19 mouse cellular contexts compared by ENCODE assay signal in the genomic region with DNA sequence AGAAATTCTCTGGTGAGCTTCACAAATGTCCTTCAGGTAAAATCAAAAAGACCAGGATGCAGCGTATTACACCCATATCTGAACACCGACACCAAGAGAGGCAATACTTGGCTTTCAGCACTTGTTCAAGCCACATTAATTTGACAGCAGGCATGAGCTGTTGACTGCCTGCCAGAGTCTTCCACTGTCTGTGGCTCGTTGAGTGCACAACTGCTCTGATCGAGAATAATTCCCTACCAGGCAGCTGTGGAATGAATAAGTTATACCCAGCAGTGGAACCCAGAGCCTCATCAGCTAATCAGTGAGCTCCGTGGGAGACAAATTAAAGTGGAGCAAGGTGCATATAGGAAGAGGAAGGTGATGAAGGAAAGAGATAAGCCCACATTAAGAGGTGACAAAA.
DNase-seq lines count a peak whose midpoint lies in the region; ATAC-seq and TF ChIP-seq lines count a peak whose summit lies in the region.
"Had no signal": no experiment of that assay in that cellular context is flagged by ENCODE, and none has a peak within 500 bp of the region (broad histone marks: within the 10 kb centered on the region; RNA-seq: fewer than 3 reads in every experiment).

No protein-coding gene starts in this region.

- no peak overlapping the region for H3K9ac ChIP-seq in hindbrain, postnatal 0 days (replicated peaks; ENCODE audit: low read length)
- no peak overlapping the region for H3K9ac ChIP-seq in hindbrain, embryonic 13.5 days
- H3K9ac ChIP-seq in neural tube, embryonic 14.5 days (replicated peaks; ENCODE audit: low read depth, low read length), result no peak overlapping the region
- H3K9ac ChIP-seq in neural tube, embryonic 15.5 days (replicated peaks), result no peak overlapping the region
- H3K9ac ChIP-seq in heart, embryonic 12.5 days, result no peak overlapping the region
- H3K9ac ChIP-seq: embryonic facial prominence, embryonic 12.5 days; liver, embryonic 12.5 days had no signal

- H3K4me3 ChIP-seq in hindbrain, postnatal 0 days (ENCODE audit: low read length), result no peak overlapping the region
- no peak overlapping the region for H3K4me3 ChIP-seq in hindbrain, embryonic 13.5 days
- H3K4me3 ChIP-seq in neural tube, embryonic 14.5 days (ENCODE audit: low read depth, low read length), result no peak overlapping the region
- no peak overlapping the region for H3K4me3 ChIP-seq in neural tube, embryonic 15.5 days (replicated peaks)
- no peak overlapping the region for H3K4me3 ChIP-seq in heart, embryonic 12.5 days
- H3K4me3 ChIP-seq: embryonic facial prominence, embryonic 12.5 days; limb, embryonic 10.5 days; liver, embryonic 12.5 days; megakaryocyte, embryonic 14.5 days had no signal

- H3K9me3 ChIP-seq in hindbrain, postnatal 0 days (ENCODE audit: low read length), result no peaks in the 10 kb centered on the region
- no peaks in the 10 kb centered on the region; the same call in 1 of the 2 replicates for H3K9me3 ChIP-seq in hindbrain, embryonic 13.5 days
- no peaks in the 10 kb centered on the region for H3K9me3 ChIP-seq in neural tube, embryonic 14.5 days (ENCODE audit: control insufficient read depth, low read length)
- no peaks in the 10 kb centered on the region for H3K9me3 ChIP-seq in neural tube, embryonic 15.5 days (replicated peaks)
- peaks cover 7% of the 10 kb centered on the region; the same call in 1 of the 2 replicates for H3K9me3 ChIP-seq in heart, embryonic 12.5 days (replicated peaks)
- H3K9me3 ChIP-seq: embryonic facial prominence, embryonic 12.5 days; limb, embryonic 10.5 days had no signal

- no peak for ATAC-seq in hindbrain, postnatal 0 days
- no peak for ATAC-seq in hindbrain, embryonic 13.5 days (ENCODE audit: low FRiP score)
- ATAC-seq in neural tube, embryonic 14.5 days (ENCODE audit: low read depth), result peak; percentile 54; the same call in 1 of the 2 replicates
- ATAC-seq in neural tube, embryonic 15.5 days (ENCODE audit: low FRiP score), result no peak
- no peak for ATAC-seq in heart, embryonic 12.5 days (ENCODE audit: insufficient number of reproducible peaks, low FRiP score)
- ATAC-seq: liver, embryonic 12.5 days; lung, postnatal 0 days had no signal

- DNase-seq in cerebellum, adult 9-10 months, result peak; percentile 20
- DNase-seq in cerebellum, adult 8-10 months, result no peak
- peak; percentile 64 for DNase-seq in hindbrain, postnatal 0 days (ENCODE audit: low spot score)
- DNase-seq in layer of hippocampus, adult 9-11 months, result peak; percentile 26
- DNase-seq: heart, adult 11 months; heart, postnatal 4 days; kidney, adult 11 months; retina, postnatal 1 day had no signal

- H3K4me1 ChIP-seq in hindbrain, postnatal 0 days (ENCODE audit: insufficient read depth, low read length), result no peaks in the 10 kb centered on the region
- no peaks in the 10 kb centered on the region for H3K4me1 ChIP-seq in hindbrain, embryonic 13.5 days (replicated peaks)
- no peaks in the 10 kb centered on the region for H3K4me1 ChIP-seq in neural tube, embryonic 14.5 days (ENCODE audit: control insufficient read depth, insufficient read depth, low read length)
- H3K4me1 ChIP-seq in neural tube, embryonic 15.5 days, result no peaks in the 10 kb centered on the region
- no peaks in the 10 kb centered on the region for H3K4me1 ChIP-seq in heart, embryonic 12.5 days (replicated peaks)
- H3K4me1 ChIP-seq: embryonic facial prominence, embryonic 12.5 days; limb, embryonic 10.5 days; liver, embryonic 12.5 days; megakaryocyte, embryonic 14.5 days had no signal

- no peaks in the 10 kb centered on the region for H3K27me3 ChIP-seq in hindbrain, postnatal 0 days (ENCODE audit: insufficient read depth, low read length)
- H3K27me3 ChIP-seq in hindbrain, embryonic 13.5 days, result no peaks in the 10 kb centered on the region
- no peaks in the 10 kb centered on the region for H3K27me3 ChIP-seq in neural tube, embryonic 14.5 days (ENCODE audit: control insufficient read depth, insufficient read depth, low read length)
- H3K27me3 ChIP-seq in neural tube, embryonic 15.5 days (replicated peaks), result no peaks in the 10 kb centered on the region
- no peaks in the 10 kb centered on the region for H3K27me3 ChIP-seq in heart, embryonic 12.5 days (replicated peaks)
- H3K27me3 ChIP-seq: CH12.LX; embryonic facial prominence, embryonic 12.5 days; liver, embryonic 12.5 days; megakaryocyte, embryonic 14.5 days had no signal

- no peak overlapping the region for H3K27ac ChIP-seq in hindbrain, postnatal 0 days
- H3K27ac ChIP-seq in hindbrain, embryonic 13.5 days, result no peak overlapping the region
- no peak overlapping the region for H3K27ac ChIP-seq in neural tube, embryonic 14.5 days (ENCODE audit: low read depth, low read length)
- no peak overlapping the region; the same call in 1 of the 2 replicates for H3K27ac ChIP-seq in neural tube, embryonic 15.5 days (replicated peaks)
- no peak overlapping the region for H3K27ac ChIP-seq in heart, embryonic 12.5 days (ENCODE audit: poor library complexity, severe bottlenecking)
- H3K27ac ChIP-seq: embryonic facial prominence, embryonic 12.5 days; kidney, postnatal 0 days; limb, embryonic 10.5 days; liver, embryonic 12.5 days had no signal

- TF ChIP-seq CTCF in hindbrain, postnatal 0 days (IDR thresholded peaks at IDR 0.05; ENCODE audit: low read depth), result no peak

- H3K36me3 ChIP-seq in hindbrain, postnatal 0 days (ENCODE audit: insufficient read depth, low read length), result no peaks in the 10 kb centered on the region
- no peaks in the 10 kb centered on the region for H3K36me3 ChIP-seq in hindbrain, embryonic 13.5 days
- H3K36me3 ChIP-seq in neural tube, embryonic 14.5 days (ENCODE audit: control insufficient read depth, insufficient read depth, low read length), result no peaks in the 10 kb centered on the region
- H3K36me3 ChIP-seq in neural tube, embryonic 15.5 days, result no peaks in the 10 kb centered on the region
- H3K36me3 ChIP-seq in heart, embryonic 12.5 days, result no peaks in the 10 kb centered on the region
- H3K36me3 ChIP-seq: embryonic facial prominence, embryonic 12.5 days; limb, embryonic 10.5 days; liver, embryonic 12.5 days had no signal

- H3K4me2 ChIP-seq in hindbrain, postnatal 0 days (ENCODE audit: low read depth, low read length), result no peak overlapping the region
- no peak overlapping the region for H3K4me2 ChIP-seq in hindbrain, embryonic 13.5 days
- no peak overlapping the region for H3K4me2 ChIP-seq in neural tube, embryonic 14.5 days (ENCODE audit: low read depth, low read length)
- H3K4me2 ChIP-seq in neural tube, embryonic 15.5 days, result no peak overlapping the region
- H3K4me2 ChIP-seq in heart, embryonic 12.5 days, result no peak overlapping the region
- H3K4me2 ChIP-seq: embryonic facial prominence, embryonic 12.5 days; liver, embryonic 12.5 days had no signal

- 48% methylated on average over 5 of the region's 5 CpGs for WGBS in hindbrain, postnatal 0 days
- 68% methylated on average over 5 of the region's 5 CpGs for WGBS in hindbrain, embryonic 13.5 days
- WGBS in neural tube, embryonic 14.5 days, result 61% methylated on average over 5 of the region's 5 CpGs
- WGBS in neural tube, embryonic 15.5 days, result 61% methylated on average over 5 of the region's 5 CpGs
- WGBS in heart, embryonic 12.5 days, result 49% methylated on average over 5 of the region's 5 CpGs
